Mouse (Mus musculus) myocyte (in vitro differentiated cells): ENCODE data around the gene Ndufs4. TPM values are rescaled to one million over a fixed set of nuclear protein-coding genes. Genes with fewer than 3 reads are reported as not detected.

ENCODE experiments used
- H3K27me3 ChIP-seq: one replicate; pipeline ENCODE4 v1.6.1; 2011; ENCODE audit not compliant: control insufficient read depth, insufficient read depth, insufficient read length
- H3K36me3 ChIP-seq: one replicate; pipeline ENCODE4 v1.6.1; 2011; ENCODE audit not compliant: control insufficient read depth, insufficient read depth
- H3K4me2 ChIP-seq: one replicate; pipeline ENCODE4 v1.6.1; 2011; ENCODE audit warnings: low read depth, control low read depth
- H3K4me3 ChIP-seq: one replicate; pipeline ENCODE4 v1.5.1; 2011; ENCODE audit warnings: mild to moderate bottlenecking, control low read depth, moderate library complexity
- H3K79me2 ChIP-seq: one replicate; pipeline ENCODE4 v1.6.1; 2011; ENCODE audit not compliant: control insufficient read depth, insufficient read depth
- H3ac ChIP-seq: one replicate; pipeline ENCODE4 v1.6.1; 2011; ENCODE audit not compliant: control insufficient read depth, insufficient read length
- CEBPB ChIP-seq: IDR thresholded peaks from 2 replicates; pipeline ENCODE4 v1.6.1; 2011; ENCODE audit warnings: mild to moderate bottlenecking, moderate library complexity; ENCODE audit not compliant: poor library complexity, insufficient read depth, severe bottlenecking
- E2F4 ChIP-seq: IDR thresholded peaks from one replicate; pipeline ENCODE4 v1.6.1; 2011; ENCODE audit warnings: mild to moderate bottlenecking, control low read depth, moderate library complexity; ENCODE audit not compliant: insufficient read depth
- MAX ChIP-seq: IDR thresholded peaks from one replicate; pipeline ENCODE4 v1.6.1; 2011; ENCODE audit warnings: low read depth, mild to moderate bottlenecking, control low read depth
- MYOD1 ChIP-seq, 3 experiments: IDR thresholded peaks; one replicate each; pipeline ENCODE4 v1.6.1; 2011; ENCODE audit warnings: control low read depth in 2 of 3, low read depth in 2 of 3, mild to moderate bottlenecking in 2 of 3, moderate library complexity in 1 of 3; ENCODE audit not compliant: insufficient read length in 2 of 3, control insufficient read depth in 1 of 3
- MYOG ChIP-seq, 3 experiments: IDR thresholded peaks; one replicate each; pipeline ENCODE4 v1.6.1; 2011; ENCODE audit warnings: control low read depth in 2 of 3, low read depth in 2 of 3, mild to moderate bottlenecking in 2 of 3; ENCODE audit not compliant: insufficient read length in 2 of 3, control insufficient read depth in 1 of 3, insufficient read depth in 1 of 3
- POLR2A ChIP-seq: IDR thresholded peaks from one replicate; pipeline ENCODE4 v1.6.1; 2011; ENCODE audit warnings: low read depth, mild to moderate bottlenecking, control low read depth, moderate library complexity; ENCODE audit not compliant: insufficient read length
- POLR2AphosphoS2 ChIP-seq: IDR thresholded peaks from one replicate; pipeline ENCODE4 v1.6.1; 2011; ENCODE audit warnings: low read depth, control low read depth; ENCODE audit not compliant: insufficient read length
- REST ChIP-seq: IDR thresholded peaks from one replicate; pipeline ENCODE4 v1.6.1; 2011; ENCODE audit warnings: mild to moderate bottlenecking, control low read depth, moderate library complexity; ENCODE audit not compliant: insufficient read depth, insufficient read length
- SRF ChIP-seq: IDR thresholded peaks from one replicate; pipeline ENCODE4 v1.6.1; 2011; ENCODE audit warnings: low read depth; ENCODE audit not compliant: control insufficient read depth, insufficient read length
- TCF12 ChIP-seq: IDR thresholded peaks from one replicate; pipeline ENCODE4 v1.6.1; 2011; ENCODE audit warnings: mild to moderate bottlenecking, control low read depth; ENCODE audit not compliant: poor library complexity, insufficient read depth, severe bottlenecking
- TCF3 ChIP-seq: IDR thresholded peaks from one replicate; pipeline ENCODE4 v1.6.1; 2011; ENCODE audit warnings: low read depth, control low read depth; ENCODE audit not compliant: insufficient read length
- USF1 ChIP-seq: IDR thresholded peaks from one replicate; pipeline ENCODE4 v1.6.1; 2011; ENCODE audit warnings: low read depth, mild to moderate bottlenecking, control low read depth, moderate library complexity
- polyA plus RNA-seq: library from polyadenylated mRNA; unstranded; fragments of >200 nt; fragmentation: generic; extraction: Trizol; gene quantifications from one replicate; pipeline ENCODE4 v1.2.1, GENCODE M21; 2012; ENCODE audit warnings: missing spikeins

The Ndufs4 gene
- polyA plus RNA-seq, 1 experiment, result 168 TPM

DNA sequence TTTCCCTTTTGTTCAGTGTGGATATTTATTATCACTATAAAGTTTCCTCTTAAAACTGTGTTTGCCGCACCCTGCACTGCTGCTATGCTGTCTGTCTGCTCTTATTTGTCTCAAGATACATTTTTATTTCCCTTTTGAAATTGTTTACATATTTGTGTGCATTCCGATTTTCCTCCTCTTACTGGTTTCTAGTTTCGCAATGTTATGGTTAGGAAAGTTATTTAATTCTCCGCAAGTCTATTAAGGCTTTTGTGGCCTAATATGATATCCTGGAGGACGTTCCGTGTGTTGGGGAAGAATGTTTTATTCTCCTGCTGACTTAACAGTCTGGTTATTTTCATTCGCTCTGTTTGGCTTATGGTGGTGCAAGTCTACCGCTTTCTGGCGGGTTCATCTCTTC is 120.3 kb downstream of the Ndufs4 start:
- TF ChIP-seq CEBPB, result peak; percentile 86
- TF ChIP-seq TCF12, result no peak
- no peak overlapping the region for H3ac ChIP-seq
- no peaks in the 10 kb centered on the region for H3K79me2 ChIP-seq
- H3K36me3 ChIP-seq, result no peaks in the 10 kb centered on the region
- H3K27me3 ChIP-seq, result no peaks in the 10 kb centered on the region
- H3K4me3 ChIP-seq, result no peak overlapping the region
- H3K4me2 ChIP-seq, result peak overlapping the region; percentile 65

DNA sequence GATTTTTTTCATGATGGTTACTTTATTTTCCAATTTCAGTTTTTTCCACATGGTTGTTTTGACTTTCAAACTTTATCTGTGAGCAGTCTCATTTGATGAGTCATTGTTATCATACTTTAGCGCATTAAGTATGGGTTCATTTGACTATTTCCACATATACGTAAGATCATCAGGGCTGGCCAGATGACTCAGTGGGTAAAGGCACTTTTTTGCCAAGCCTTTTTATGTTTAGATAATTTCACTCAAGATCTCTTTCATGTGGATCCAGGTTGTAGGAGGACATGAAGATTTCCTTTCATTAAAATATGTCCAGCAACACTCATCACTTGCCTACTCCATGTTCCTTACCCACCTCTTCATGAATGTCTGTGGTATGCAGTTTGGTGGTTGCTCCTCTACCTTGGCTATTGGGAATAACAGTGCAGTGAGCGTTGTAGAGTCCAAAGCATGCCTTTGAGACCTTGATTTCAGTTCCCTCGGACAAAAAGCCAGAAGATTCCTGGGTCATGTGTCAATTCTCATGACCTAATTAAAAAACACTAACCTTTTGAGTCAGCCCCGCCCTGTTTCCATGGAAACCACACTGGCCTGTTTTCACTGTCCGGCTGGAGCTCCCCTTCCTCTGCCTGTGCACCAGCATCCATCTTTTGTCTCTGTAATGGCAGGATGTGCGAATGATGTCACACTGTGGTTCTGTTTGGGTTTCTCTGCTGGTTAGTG is 127.4 kb downstream of the Ndufs4 start:
- H3K27me3 ChIP-seq, result no peaks in the 10 kb centered on the region
- peak overlapping the region; percentile 8 for H3K4me2 ChIP-seq
- no peak overlapping the region for H3K4me3 ChIP-seq
- no peak for TF ChIP-seq SRF
- TF ChIP-seq CEBPB, result no peak
- no peak for TF ChIP-seq POLR2AphosphoS2
- TF ChIP-seq E2F4, result no peak
- TF ChIP-seq MYOG (IDR thresholded peaks at IDR 0.05; ENCODE audit: control insufficient read depth in 1 of 3, insufficient read depth in 1 of 3, insufficient read length in 2 of 3, low read depth in 2 of 3), result no peak
- TF ChIP-seq REST, result no peak
- no peak for TF ChIP-seq POLR2A
- no peak for TF ChIP-seq USF1
- TF ChIP-seq MYOD1 (IDR thresholded peaks at IDR 0.05; ENCODE audit: control insufficient read depth in 1 of 3, insufficient read length in 2 of 3, low read depth in 2 of 3), result no peak
- no peak for TF ChIP-seq TCF3
- no peak for TF ChIP-seq MAX
- TF ChIP-seq TCF12, result no peak
- H3K79me2 ChIP-seq, result no peaks in the 10 kb centered on the region
- H3K36me3 ChIP-seq, result no peaks in the 10 kb centered on the region
- no peak overlapping the region for H3ac ChIP-seq

DNA sequence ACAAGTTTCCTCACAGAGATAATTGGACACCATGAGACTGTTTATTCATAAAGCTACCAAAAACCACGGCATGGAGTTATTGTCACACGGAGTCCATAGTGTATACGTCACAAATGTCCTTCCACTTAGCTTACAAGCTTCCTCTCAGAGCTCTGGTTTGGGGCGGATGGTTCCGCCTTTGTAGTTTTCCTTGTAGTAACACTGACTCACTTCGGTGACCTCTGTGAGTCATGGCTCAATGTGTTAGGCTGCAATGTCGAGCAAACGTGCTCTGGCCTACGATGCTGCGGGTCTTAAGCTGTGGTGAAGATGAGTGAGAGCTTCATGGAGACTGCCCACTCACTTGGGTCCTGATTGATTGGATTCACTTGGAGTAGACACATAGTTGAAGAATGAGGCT is 133.4 kb downstream of the Ndufs4 start:
- H3ac ChIP-seq, result no peak overlapping the region
- H3K36me3 ChIP-seq, result no peaks in the 10 kb centered on the region
- no peaks in the 10 kb centered on the region for H3K27me3 ChIP-seq
- no peak overlapping the region for H3K4me3 ChIP-seq
- no peaks in the 10 kb centered on the region for H3K79me2 ChIP-seq
- H3K4me2 ChIP-seq, result peak overlapping the region; percentile 38
- TF ChIP-seq POLR2A, result no peak
- no peak for TF ChIP-seq REST
- TF ChIP-seq MYOD1 (IDR thresholded peaks at IDR 0.05; ENCODE audit: control insufficient read depth in 1 of 3, insufficient read length in 2 of 3, low read depth in 2 of 3), result no peak
- no peak for TF ChIP-seq SRF
- no peak for TF ChIP-seq TCF12
- TF ChIP-seq MAX, result no peak
- no peak for TF ChIP-seq USF1
- TF ChIP-seq TCF3, result no peak
- TF ChIP-seq CEBPB, result no peak
- TF ChIP-seq MYOG (IDR thresholded peaks at IDR 0.05; ENCODE audit: control insufficient read depth in 1 of 3, insufficient read depth in 1 of 3, insufficient read length in 2 of 3, low read depth in 2 of 3), result no peak

Other genes with a start within 250 kb of the Ndufs4 start
- 119 TPM for gene Fst, start 70.7 kb upstream of the Ndufs4 start, polyA plus RNA-seq